Mouse (Mus musculus): ENCODE measurements around the gene Dimt1. TPM values are rescaled to one million over a fixed set of nuclear protein-coding genes. Genes with fewer than 3 reads are reported as not detected.

Dimt1 gene
- total and polyA plus RNA-seq, 2 experiments from 2014 or later: 25.8 to 32.9 TPM

- Histone ChIP-seq H3K27me3 (ENCODE audit: insufficient read depth, low read length) (no peaks in the 10 kb centered on the region), H3K27ac (ENCODE audit: low read depth, low read length) (no peak overlapping the region), H3K4me1 (ENCODE audit: insufficient read depth) (peaks cover 2% of the 10 kb centered on the region; the same call in 1 of the 2 replicates), H3K9me3 (ENCODE audit: low read length) (no peaks in the 10 kb centered on the region), H3K4me2 (ENCODE audit: low read depth) (no peak overlapping the region), H3K4me3 (ENCODE audit: low read depth, low read length) (no peak overlapping the region), H3K36me3 (ENCODE audit: insufficient read depth) (no peaks in the 10 kb centered on the region), H3K9ac (no peak overlapping the region)
- no peak for TF ChIP-seq CTCF (IDR thresholded peaks at IDR 0.05; ENCODE audit: low read depth)
- ATAC-seq (no peak), DNase-seq (no peak)
- WGBS: 85% methylated on average over 4 of the region's 4 CpGs
These were observed 61.2 kb downstream of the Dimt1 start for GRCm38 (mm10) chr13:107008174-107008573.

Other genes starting within 250 kb of the Dimt1 start
- 47.5 and 55.5 TPM in 2 replicates for gene Ipo11, start 10.2 kb upstream of the Dimt1 start, total RNA-seq (2014; rRNA removed)
- 25.0 and 27.5 TPM in 2 replicates for gene Ipo11, start 10.2 kb upstream of the Dimt1 start, polyA plus RNA-seq (2015; fragmentation: Nextera tagmentation; extraction: Ambion mirVana)
- 43.4 and 43.6 TPM in 2 replicates for gene Kif2a, start 75.0 kb downstream of the Dimt1 start, total RNA-seq (2014; rRNA removed)
- 59.8 and 65.5 TPM in 2 replicates for gene Kif2a, start 75.0 kb downstream of the Dimt1 start, polyA plus RNA-seq (2015; fragmentation: Nextera tagmentation; extraction: Ambion mirVana)